Mouse (Mus musculus) CH12.LX (cell line): ENCODE measurements around the gene Kcnh5.

Experiments
- CHD2 ChIP-seq: IDR thresholded peaks from 2 replicates; pipeline ENCODE4 v1.6.1; 2011; ENCODE audit warnings: low read length, improper control_type of control experiment
- CTCF ChIP-seq, 2 experiments: IDR thresholded peaks in 1 of 2; conservative IDR thresholded peaks in 1 of 2; 2 replicates each; pipeline ENCODE4 v1.5.1; 2011 to 2012; ENCODE audit warnings: low read depth in 2 of 2, low read length in 2 of 2, improper control_type of control experiment in 1 of 2, inconsistent platforms in 1 of 2, mild to moderate bottlenecking in 1 of 2, moderate library complexity in 1 of 2
- EP300 ChIP-seq: IDR thresholded peaks from 2 replicates; pipeline ENCODE4 v1.6.1; 2011; ENCODE audit warnings: low read length, improper control_type of control experiment
- ETS1 ChIP-seq: conservative IDR thresholded peaks from 2 replicates; pipeline ENCODE4 v1.6.1; 2012; ENCODE audit warnings: low read depth, mild to moderate bottlenecking, inconsistent platforms, low read length, improper control_type of control experiment, moderate library complexity
- MAZ ChIP-seq: IDR thresholded peaks from 2 replicates; pipeline ENCODE4 v1.6.1; 2012; ENCODE audit warnings: low read depth, mild to moderate bottlenecking, inconsistent platforms, low read length, improper control_type of control experiment, moderate library complexity
- POLR2A ChIP-seq: IDR thresholded peaks from 2 replicates; pipeline ENCODE4 v1.6.1; 2011; ENCODE audit warnings: low read depth, mild to moderate bottlenecking, improper control_type of control experiment, low read length
- RAD21 ChIP-seq: IDR thresholded peaks from 2 replicates; pipeline ENCODE4 v1.6.1; 2011; ENCODE audit warnings: low read depth, mild to moderate bottlenecking, low read length, improper control_type of control experiment, moderate library complexity
- RCOR1 ChIP-seq: conservative IDR thresholded peaks from 2 replicates; pipeline ENCODE4 v1.6.1; 2012; ENCODE audit warnings: low read depth, mild to moderate bottlenecking, inconsistent platforms, low read length, improper control_type of control experiment
- TBP ChIP-seq: conservative IDR thresholded peaks from 2 replicates; pipeline ENCODE4 v1.6.1; 2011; ENCODE audit warnings: low read depth, low read length, improper control_type of control experiment
- USF2 ChIP-seq: conservative IDR thresholded peaks from 2 replicates; pipeline ENCODE4 v1.6.1; 2011; ENCODE audit warnings: low read depth, low read length, improper control_type of control experiment
- ZC3H11A ChIP-seq: IDR thresholded peaks from 2 replicates; pipeline ENCODE4 v1.6.1; 2012; ENCODE audit warnings: low read depth, mild to moderate bottlenecking, inconsistent platforms, low read length, improper control_type of control experiment

DNA sequence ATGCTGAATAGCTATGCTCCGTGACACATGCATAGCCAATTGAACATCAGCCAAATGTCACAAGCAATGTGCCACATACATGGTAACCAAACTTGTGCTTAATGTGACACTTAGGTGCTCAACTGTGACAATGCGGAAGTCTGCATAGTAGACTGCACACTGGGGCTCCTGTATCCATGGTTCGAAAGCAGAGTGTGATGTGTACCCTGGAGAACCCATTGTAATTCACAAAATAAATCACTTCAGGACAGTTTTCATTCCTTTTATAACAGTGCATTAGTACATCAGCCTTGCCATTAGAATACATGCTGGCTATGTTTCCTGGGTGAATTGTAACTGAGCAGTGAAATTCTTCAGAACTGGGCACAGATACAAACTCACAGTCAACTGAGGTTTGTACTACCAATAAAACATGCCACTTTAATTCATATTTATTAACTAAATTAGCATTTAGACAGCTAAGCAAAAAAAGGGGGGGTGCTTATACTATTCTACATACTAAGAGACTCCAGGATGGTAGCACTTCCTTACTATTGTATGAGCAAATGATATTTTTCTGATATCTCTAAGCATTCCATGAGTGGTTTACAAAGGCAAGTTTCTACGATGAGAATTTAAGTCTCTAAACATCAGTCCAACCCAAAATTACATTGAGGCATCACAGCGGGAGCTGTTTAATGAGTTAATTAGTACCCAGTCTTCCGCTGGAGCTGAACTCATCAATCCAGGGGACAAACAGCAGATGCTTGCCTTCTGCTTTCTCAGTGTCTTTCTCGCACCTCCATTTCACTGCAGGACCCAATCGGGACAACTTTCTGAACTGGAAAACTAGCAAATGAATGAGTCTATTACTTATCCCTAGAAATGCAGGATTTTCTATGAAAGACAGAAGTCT lies 144.9 kb downstream of the Kcnh5 start:
- TF ChIP-seq CHD2 (no peak), ZC3H11A (no peak), CTCF (conservative IDR thresholded peaks at IDR 0.05 in 1 of 2, IDR thresholded peaks at IDR 0.05 in 1 of 2; ENCODE audit: low read depth in 2 of 2, low read length in 2 of 2) (no peak), EP300 (no peak), ETS1 (no peak), POLR2A (no peak), TBP (no peak), RAD21 (no peak), MAZ (no peak), RCOR1 (no peak), USF2 (no peak)
